Mouse (Mus musculus) layer of hippocampus, adult 9-10 months (tissue): ENCODE measurements around the gene Vsig1.

Source experiments
- DNase-seq: peaks from one replicate; pipeline ENCODE4 v3.0.0; 2022; ENCODE audit warnings: low spot score

Gene Vsig1

GRCm38 (mm10) chrX:140907360-140907759 is at the start of gene Vsig1:
Vsig1 (plus strand) TSS chrX:140907608.
- DNase-seq = no peak

- no peak for DNase-seq
Measured at GRCm38 (mm10) chrX:140862760-140863159, 44.6 kb upstream of the Vsig1 start.

GRCm38 (mm10) chrX:140863431-140863830 is 44.0 kb upstream of the Vsig1 start:
- no peak for DNase-seq

GRCm38 (mm10) chrX:140887193-140887592 is 20.2 kb upstream of the Vsig1 start:
- no peak for DNase-seq

- DNase-seq = no peak
Measured at GRCm38 (mm10) chrX:140891796-140892195, 15.6 kb upstream of the Vsig1 start.

- no peak for DNase-seq
Measured at GRCm38 (mm10) chrX:140903487-140903886, 3.9 kb upstream of the Vsig1 start.

- no peak for DNase-seq
Measured at GRCm38 (mm10) chrX:140921321-140921720, 13.9 kb downstream of the Vsig1 start.

- no peak for DNase-seq
Measured at GRCm38 (mm10) chrX:140932066-140932465, 24.7 kb downstream of the Vsig1 start.

GRCm38 (mm10) chrX:140933263-140933662 is 25.9 kb downstream of the Vsig1 start:
- DNase-seq = no peak

GRCm38 (mm10) chrX:140936271-140936670 is 28.9 kb downstream of the Vsig1 start:
- DNase-seq = no peak

- no peak for DNase-seq
Measured at GRCm38 (mm10) chrX:140953618-140954017, 46.2 kb downstream of the Vsig1 start.

- DNase-seq = peak; percentile 88
Measured at GRCm38 (mm10) chrX:140956272-140956940, 49.0 kb downstream of the Vsig1 start, which contains the start of the genes Psmd10 and Atg4a. Psmd10 (minus strand) TSS chrX:140956728. Atg4a (plus strand) TSS chrX:140956907.

- DNase-seq = no peak
Measured at GRCm38 (mm10) chrX:140956959-140957358, 49.6 kb downstream of the Vsig1 start.

GRCm38 (mm10) chrX:140978943-140979342 is 71.5 kb downstream of the Vsig1 start:
- DNase-seq = no peak

GRCm38 (mm10) chrX:140979546-140979945 is 72.1 kb downstream of the Vsig1 start:
- DNase-seq = no peak

- no peak for DNase-seq
Measured at GRCm38 (mm10) chrX:140980163-140980562, 72.8 kb downstream of the Vsig1 start.

GRCm38 (mm10) chrX:140983206-140983960 is 76.0 kb downstream of the Vsig1 start:
- DNase-seq = no peak

- DNase-seq = no peak
Measured at GRCm38 (mm10) chrX:140984795-140985194, 77.4 kb downstream of the Vsig1 start.

GRCm38 (mm10) chrX:140985256-140985655 is 77.8 kb downstream of the Vsig1 start:
- no peak for DNase-seq
